Mouse (Mus musculus) thymus, postnatal 4 days (tissue): ENCODE measurements around the gene Pex5l.

ENCODE experiments used
- DNase-seq: peaks from one replicate; pipeline ENCODE4 v3.0.0; 2021

The Pex5l gene

GRCm38 (mm10) chr3:33142901-33143461, at the start of gene Pex5l:
Gene Pex5l (minus strand): TSS chr3:33143247.
- peak; percentile 33 for DNase-seq

- no peak for DNase-seq
These were observed 22.1 kb upstream of the Pex5l start for GRCm38 (mm10) chr3:33165186-33165585.

GRCm38 (mm10) chr3:33163821-33164220, 20.8 kb upstream of the Pex5l start:
- no peak for DNase-seq

GRCm38 (mm10) chr3:33143592-33143991, 545 bp upstream of the Pex5l start:
- DNase-seq, result no peak

- no peak for DNase-seq
These were observed 649 bp downstream of the Pex5l start for GRCm38 (mm10) chr3:33142398-33142797.

GRCm38 (mm10) chr3:33129944-33130343, 13.1 kb downstream of the Pex5l start:
- DNase-seq, result no peak

GRCm38 (mm10) chr3:33124796-33125195, 18.3 kb downstream of the Pex5l start:
- DNase-seq, result no peak

GRCm38 (mm10) chr3:33105785-33106184, 37.3 kb downstream of the Pex5l start:
- DNase-seq, result peak; percentile 8

- DNase-seq, result no peak
These were observed 39.5 kb downstream of the Pex5l start for GRCm38 (mm10) chr3:33103501-33103900.

GRCm38 (mm10) chr3:33098550-33099295, 44.3 kb downstream of the Pex5l start:
- DNase-seq, result no peak

GRCm38 (mm10) chr3:33093646-33094045, 49.4 kb downstream of the Pex5l start:
- DNase-seq, result no peak

GRCm38 (mm10) chr3:33090001-33090400, 53.0 kb downstream of the Pex5l start:
- DNase-seq, result no peak

GRCm38 (mm10) chr3:33089470-33089869, 53.6 kb downstream of the Pex5l start:
- no peak for DNase-seq

- no peak for DNase-seq
These were observed 54.8 kb downstream of the Pex5l start for GRCm38 (mm10) chr3:33088276-33088675.

- DNase-seq, result no peak
These were observed 60.2 kb downstream of the Pex5l start for GRCm38 (mm10) chr3:33082806-33083338.

- no peak for DNase-seq
These were observed 61.3 kb downstream of the Pex5l start for GRCm38 (mm10) chr3:33081793-33082192.

- no peak for DNase-seq
These were observed 63.4 kb downstream of the Pex5l start for GRCm38 (mm10) chr3:33079658-33080057.

- DNase-seq, result no peak
These were observed 63.9 kb downstream of the Pex5l start for GRCm38 (mm10) chr3:33079171-33079570.

GRCm38 (mm10) chr3:33075696-33076095, 67.4 kb downstream of the Pex5l start:
- no peak for DNase-seq

GRCm38 (mm10) chr3:33074266-33074981, 68.6 kb downstream of the Pex5l start:
- DNase-seq, result no peak

- no peak for DNase-seq
These were observed 69.2 kb downstream of the Pex5l start for GRCm38 (mm10) chr3:33073905-33074265.

GRCm38 (mm10) chr3:33070771-33071170, 72.3 kb downstream of the Pex5l start:
- no peak for DNase-seq

GRCm38 (mm10) chr3:33068146-33068545, 74.9 kb downstream of the Pex5l start:
- no peak for DNase-seq

GRCm38 (mm10) chr3:33063590-33063989, 79.5 kb downstream of the Pex5l start:
- DNase-seq, result no peak
